Mouse (Mus musculus): ENCODE measurements at regions not wholly inside any gene's neighbourhood (a gene's known extent, or its start where the extent isn't known, plus 50 kb on each side); places are given as distances from the start of the nearest gene placed in this dataset.

DNA sequence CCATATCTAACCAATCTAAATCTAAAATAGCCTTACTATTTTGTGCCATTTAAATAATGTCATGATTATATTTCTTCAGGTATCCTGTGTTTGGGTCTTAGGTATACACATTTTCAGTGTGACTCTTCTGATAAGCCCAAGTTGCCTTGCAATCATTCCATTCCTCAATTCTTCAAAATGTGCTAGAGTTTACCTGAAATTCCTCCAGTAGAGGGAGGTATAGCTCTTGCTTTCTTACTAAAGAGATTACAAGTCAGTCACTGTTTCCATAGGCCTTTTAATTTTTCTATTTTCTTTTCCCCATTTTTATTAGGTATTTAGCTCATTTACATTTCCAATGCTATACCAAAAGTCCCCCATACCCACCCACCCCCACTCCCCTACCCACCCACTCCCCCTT lies 968.3 kb upstream of the Tacstd2 start:
- TF ChIP-seq CTCF (IDR thresholded peaks at IDR 0.05; ENCODE audit: low read depth) (no peak), EP300 (IDR thresholded peaks at IDR 0.05; ENCODE audit: low read depth) (no peak)

Data from liver, postnatal 0 days (tissue).